Mouse (Mus musculus) neural tube, embryonic 13.5 days (tissue): ENCODE measurements around the gene Nuak2. TPM values are rescaled to one million over a fixed set of nuclear protein-coding genes. Genes with fewer than 3 reads are reported as not detected.

Experiments used
- ATAC-seq: fragments of 200-750 bp; cut with Nextera tagmentation; 2 replicates; pipeline ENCODE4 v1.8.0; 2017; ENCODE audit warnings: low read depth, mild to moderate bottlenecking, moderate TSS enrichment, moderate library complexity
- H3K27ac ChIP-seq: fragments of 300-500 bp; sonication (generic); replicated peaks from 2 replicates; pipeline ENCODE4 v1.5.1; 2015; ENCODE audit warnings: moderate library complexity, mild to moderate bottlenecking, inconsistent platforms
- H3K27me3 ChIP-seq: fragments of 300-500 bp; sonication (generic); 2 replicates; pipeline ENCODE4 v1.6.1; 2015; ENCODE audit warnings: mild to moderate bottlenecking, inconsistent platforms
- H3K36me3 ChIP-seq: fragments of 300-500 bp; sonication (generic); 2 replicates; pipeline ENCODE4 v1.6.1; 2015; ENCODE audit warnings: mild to moderate bottlenecking, inconsistent platforms
- H3K4me1 ChIP-seq: fragments of 300-500 bp; sonication (generic); replicated peaks from 2 replicates; pipeline ENCODE4 v1.6.1; 2015; ENCODE audit warnings: inconsistent platforms
- H3K4me2 ChIP-seq: fragments of 300-500 bp; sonication (generic); 2 replicates; pipeline ENCODE4 v1.6.1; 2015; ENCODE audit warnings: inconsistent platforms, mild to moderate bottlenecking, moderate library complexity
- H3K4me3 ChIP-seq: fragments of 300-500 bp; sonication (generic); 2 replicates; pipeline ENCODE4 v1.5.1; 2015; ENCODE audit warnings: mild to moderate bottlenecking, inconsistent platforms
- H3K9ac ChIP-seq: fragments of 300-500 bp; sonication (generic); 2 replicates; pipeline ENCODE4 v1.6.1; 2015; ENCODE audit warnings: moderate library complexity, mild to moderate bottlenecking, inconsistent platforms
- H3K9me3 ChIP-seq: fragments of 300-500 bp; sonication (generic); 2 replicates; pipeline ENCODE4 v1.6.1; 2016; ENCODE audit warnings: inconsistent platforms
- WGBS: fragments of 180-500 bp; shearing (Covaris S2); methylation state at CpG from one replicate; pipeline ENCODE4 v1.1.7; 2015; 5-methylcytosine and 5-hydroxymethylcytosine counted together
- polyA plus RNA-seq: library from polyadenylated mRNA; unstranded; fragments of >200 nt; fragmentation: Nextera tagmentation; extraction: Ambion mirVana; gene quantifications from 2 replicates; pipeline ENCODE4 v1.2.1, GENCODE M21; 2015

The Nuak2 gene
- polyA plus RNA-seq, 1 experiment from 2014 or later, result 9.0 TPM

DNA sequence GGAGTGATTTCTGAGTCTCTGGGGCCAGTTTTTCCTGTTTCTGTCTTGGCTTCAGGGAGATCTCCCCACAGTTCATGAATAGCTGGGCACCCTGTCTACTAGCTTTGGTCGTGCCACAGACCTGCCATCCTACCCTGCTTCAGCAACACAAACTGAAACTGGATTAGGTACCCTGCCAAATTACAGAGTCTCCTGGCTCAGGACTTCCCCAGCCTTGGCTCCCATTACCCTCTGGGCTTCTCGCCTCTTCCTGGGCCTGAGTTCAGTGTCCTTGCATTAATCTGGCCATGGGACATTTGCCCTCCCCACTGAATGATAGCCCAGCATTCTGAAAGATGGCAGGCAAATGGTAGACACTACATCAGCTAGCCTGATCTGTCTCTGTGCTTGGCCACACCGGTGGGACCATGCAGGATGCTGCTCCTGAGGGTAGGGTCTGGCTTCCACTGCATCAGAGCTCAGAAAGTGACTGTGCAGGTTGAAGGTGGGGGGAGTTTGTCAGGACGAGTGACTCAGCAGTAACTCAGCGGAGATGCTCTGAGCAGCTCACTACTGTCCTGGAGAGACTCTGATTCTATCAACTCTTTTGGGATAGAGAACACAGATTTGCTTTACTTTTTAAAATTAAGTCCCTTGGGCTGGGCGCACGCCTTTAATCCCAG is 49.1 kb downstream of the Nuak2 start:
- H3K4me2 ChIP-seq, result no peak overlapping the region
- H3K9ac ChIP-seq, result 0 out of 2 replicates have a peak overlapping the region, but pooled peaks have one; percentile 9
- H3K36me3 ChIP-seq, result peaks cover 32% of the 10 kb centered on the region
- no peak for ATAC-seq
- H3K4me1 ChIP-seq, result peaks cover 32% of the 10 kb centered on the region
- H3K27ac ChIP-seq, result no peak overlapping the region
- no peaks in the 10 kb centered on the region for H3K27me3 ChIP-seq
- 87% methylated on average over 7 of the region's 7 CpGs for WGBS
- no peaks in the 10 kb centered on the region for H3K9me3 ChIP-seq
- no peak overlapping the region for H3K4me3 ChIP-seq

DNA sequence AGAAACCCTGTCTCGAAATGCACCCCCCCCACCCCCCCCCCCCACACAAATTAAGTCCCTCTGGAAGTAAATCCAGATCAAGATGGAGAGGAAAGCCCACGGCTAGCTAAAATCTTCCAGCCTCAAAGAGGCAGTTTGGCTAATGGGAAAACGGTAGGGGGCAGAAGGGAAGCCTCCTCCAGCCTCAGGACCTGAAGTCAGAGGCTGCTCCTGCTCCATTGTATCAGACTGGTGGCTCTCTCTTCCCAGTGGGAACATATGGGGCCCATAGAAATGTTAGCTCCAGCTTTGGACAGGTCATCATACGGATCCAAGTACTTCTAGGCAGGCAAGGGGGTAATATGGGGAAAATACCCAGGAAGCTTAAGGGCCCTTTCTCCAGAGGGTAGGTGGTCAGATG is 49.7 kb downstream of the Nuak2 start:
- 50% methylated on average over 4 of the region's 4 CpGs for WGBS
- Histone ChIP-seq H3K27me3 (no peaks in the 10 kb centered on the region), H3K4me2 (no peak overlapping the region), H3K9me3 (no peaks in the 10 kb centered on the region), H3K4me3 (no peak overlapping the region), H3K36me3 (peaks cover 26% of the 10 kb centered on the region), H3K9ac (0 out of 2 replicates have a peak overlapping the region, but pooled peaks have one; percentile 54), H3K27ac (no peak overlapping the region), H3K4me1 (peaks cover 37% of the 10 kb centered on the region)
- no peak for ATAC-seq

DNA sequence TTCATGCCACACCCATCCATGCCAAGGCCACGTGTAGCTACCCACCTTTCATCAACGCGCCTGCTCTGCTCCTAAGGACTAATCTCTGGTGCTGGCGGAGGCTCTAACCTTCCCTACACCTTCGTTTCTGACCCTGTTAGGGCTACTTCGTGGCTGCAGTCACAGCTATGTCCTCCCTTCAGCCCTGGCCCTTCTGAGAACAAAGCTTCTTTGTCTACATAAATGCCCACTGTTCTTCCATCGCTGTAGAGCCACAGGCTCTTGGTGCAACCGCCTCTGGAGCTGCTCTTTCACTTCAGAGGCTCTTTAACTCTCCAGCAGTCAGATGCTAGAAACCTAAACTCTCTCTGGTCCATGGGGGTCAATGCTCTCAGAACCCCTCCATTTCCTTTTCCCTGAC is 50.3 kb downstream of the Nuak2 start:
- WGBS, result 49% methylated on average over 8 of the region's 8 CpGs
- H3K4me3 ChIP-seq, result no peak overlapping the region
- no peaks in the 10 kb centered on the region for H3K9me3 ChIP-seq
- H3K27me3 ChIP-seq, result no peaks in the 10 kb centered on the region
- peaks cover 20% of the 10 kb centered on the region for H3K36me3 ChIP-seq
- ATAC-seq, result no peak
- H3K27ac ChIP-seq, result peak overlapping the region; percentile 71
- peaks cover 43% of the 10 kb centered on the region for H3K4me1 ChIP-seq
- no peak overlapping the region for H3K4me2 ChIP-seq
- peak overlapping the region; percentile 54; the same call in 1 of the 2 replicates for H3K9ac ChIP-seq

DNA sequence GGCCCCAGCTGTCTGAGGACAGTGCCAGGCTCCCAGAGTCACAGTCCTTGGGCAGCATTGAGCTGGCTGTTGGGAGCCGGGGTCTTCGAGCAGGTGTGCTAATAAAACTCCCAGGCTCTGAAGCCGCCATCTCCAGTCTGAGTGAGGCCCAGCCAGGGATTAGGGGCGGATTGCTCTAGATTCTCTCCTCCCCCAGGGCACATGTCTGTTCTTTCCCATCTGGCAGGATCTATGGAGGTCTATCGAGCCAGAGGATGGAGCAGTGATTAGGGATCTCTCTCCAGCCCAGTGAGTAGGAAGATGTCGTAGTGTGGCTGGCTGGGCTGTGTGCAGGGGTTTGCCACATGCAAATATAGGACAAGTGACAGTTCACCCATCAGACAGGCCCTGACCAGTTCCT is 51.0 kb downstream of the Nuak2 start:
- Histone ChIP-seq H3K4me3 (no peak overlapping the region), H3K27me3 (no peaks in the 10 kb centered on the region), H3K9me3 (no peaks in the 10 kb centered on the region), H3K9ac (peak overlapping the region; percentile 54), H3K4me1 (peaks cover 50% of the 10 kb centered on the region), H3K4me2 (no peak overlapping the region), H3K27ac (peak overlapping the region; percentile 71), H3K36me3 (peaks cover 14% of the 10 kb centered on the region; the same call in 1 of the 2 replicates)
- peak; percentile 51 for ATAC-seq
- WGBS, result 48% methylated on average over 6 of the region's 6 CpGs

DNA sequence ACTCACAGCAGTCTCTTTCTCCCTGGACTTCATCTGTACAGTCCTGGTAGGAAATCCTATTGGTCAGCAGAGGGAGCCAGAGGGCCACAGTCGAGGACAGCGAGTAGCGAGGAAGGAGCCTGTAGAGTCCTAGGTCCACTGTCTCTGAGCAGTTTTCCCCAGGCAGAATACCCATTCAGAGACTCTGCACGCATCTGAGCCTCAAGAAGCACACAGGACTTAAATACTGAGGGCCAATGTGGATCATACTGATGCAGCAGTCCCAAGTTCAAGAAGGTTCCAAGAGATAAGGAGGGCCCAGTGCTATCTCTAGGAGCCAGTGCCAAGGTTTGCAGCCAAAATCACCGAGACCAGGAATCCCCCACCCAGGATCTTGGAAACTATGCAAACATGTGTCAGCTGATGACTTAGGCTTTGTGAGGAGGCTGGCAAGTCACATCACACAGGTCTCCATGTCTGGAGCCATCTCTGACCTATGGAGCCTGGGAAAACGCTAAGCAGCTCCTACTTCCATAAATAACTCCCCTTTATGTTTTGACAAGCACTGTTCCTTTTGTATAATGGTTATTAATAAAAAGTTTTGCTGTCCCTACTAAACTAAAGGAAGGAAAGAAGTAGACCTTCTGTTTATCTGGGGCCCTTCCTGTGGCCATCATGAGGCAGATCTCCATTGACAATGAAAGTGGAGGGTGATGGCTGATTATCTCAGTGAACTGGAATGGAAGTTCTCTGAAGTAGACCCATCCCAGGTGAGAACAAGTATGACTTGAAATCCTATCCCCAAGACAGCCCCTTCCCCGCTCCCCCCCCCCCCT is 52.0 kb downstream of the Nuak2 start:
- peak; percentile 82 for ATAC-seq

DNA sequence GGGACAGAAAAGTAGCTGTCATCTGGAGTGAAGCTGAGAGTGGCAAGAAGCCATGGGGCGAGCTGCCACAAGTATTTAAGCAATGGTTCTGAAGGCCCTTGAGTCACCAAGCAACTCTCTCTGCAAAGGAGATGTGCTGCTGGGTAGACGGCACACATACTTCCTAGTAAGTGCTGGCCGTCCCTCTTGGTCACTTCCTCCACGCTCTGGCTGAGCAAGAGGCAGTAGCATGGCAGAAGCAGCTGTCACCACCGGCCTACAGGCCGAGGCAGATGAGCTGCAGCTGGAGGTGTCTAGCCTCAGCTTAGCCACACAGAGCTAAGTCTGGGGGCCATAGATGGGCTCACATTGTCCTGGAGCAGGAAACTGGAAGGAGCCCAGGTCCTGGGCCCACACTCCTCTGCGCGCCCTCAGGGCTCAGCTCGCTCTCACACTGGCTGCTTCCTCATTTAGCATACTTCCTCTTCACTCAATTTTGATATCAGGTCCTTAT is 54.8 kb downstream of the Nuak2 start:
- H3K4me1 ChIP-seq, result peaks cover 80% of the 10 kb centered on the region
- ATAC-seq, result no peak
- no peaks in the 10 kb centered on the region for H3K27me3 ChIP-seq
- no peaks in the 10 kb centered on the region for H3K9me3 ChIP-seq
- no peak overlapping the region for H3K9ac ChIP-seq
- H3K4me2 ChIP-seq, result no peak overlapping the region
- H3K36me3 ChIP-seq, result peaks cover 3% of the 10 kb centered on the region; the same call in 1 of the 2 replicates
- peak overlapping the region; percentile 79 for H3K27ac ChIP-seq
- H3K4me3 ChIP-seq, result no peak overlapping the region
- 81% methylated on average over 9 of the region's 9 CpGs for WGBS

More for the DNA sequence above, 52.0 kb downstream of the Nuak2 start:
- H3K9ac ChIP-seq, result no peak overlapping the region
- no peak overlapping the region for H3K27ac ChIP-seq
- 34% methylated on average over 7 of the region's 7 CpGs for WGBS
- H3K4me2 ChIP-seq, result no peak overlapping the region
- peaks cover 60% of the 10 kb centered on the region for H3K4me1 ChIP-seq
- no peaks in the 10 kb centered on the region for H3K9me3 ChIP-seq
- peaks cover 11% of the 10 kb centered on the region; the same call in 1 of the 2 replicates for H3K36me3 ChIP-seq
- no peaks in the 10 kb centered on the region for H3K27me3 ChIP-seq
- H3K4me3 ChIP-seq, result no peak overlapping the region

DNA sequence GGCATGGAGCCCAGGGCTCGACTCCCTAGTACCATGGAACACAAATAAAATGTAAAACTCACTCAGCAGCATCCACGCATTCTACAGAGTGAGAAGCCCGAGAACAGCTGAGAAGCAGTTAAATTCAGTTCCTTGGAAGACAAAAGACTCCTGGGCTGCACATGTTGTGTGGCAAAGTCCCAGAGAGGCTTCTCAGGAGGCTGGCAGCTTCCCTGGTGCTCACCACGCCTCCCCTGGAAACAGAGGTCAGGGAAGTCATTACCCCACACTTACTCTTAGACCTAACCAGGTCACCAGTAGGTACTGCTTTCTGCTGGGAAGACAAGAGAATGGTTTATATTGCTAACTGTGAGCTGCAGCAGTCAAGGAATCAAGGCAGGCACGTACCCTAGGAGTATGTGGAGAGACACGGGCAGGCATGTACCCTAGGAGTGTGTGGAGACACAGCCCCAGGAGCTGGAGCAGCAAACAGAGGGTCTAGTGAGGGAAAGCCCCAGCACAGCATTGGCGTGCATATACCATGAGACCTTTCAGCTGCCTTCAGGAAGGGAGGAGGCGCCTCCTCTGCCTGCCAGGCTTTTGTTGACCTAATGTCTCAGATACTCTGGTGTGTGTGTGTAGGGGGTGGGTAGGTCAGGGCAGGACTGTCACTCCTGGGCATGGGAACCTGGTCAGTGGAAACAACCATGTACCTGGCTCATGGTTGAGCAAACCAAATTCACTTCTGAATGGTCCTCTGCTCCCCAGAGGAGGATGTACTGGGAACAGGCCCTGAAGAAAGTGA is 55.6 kb downstream of the Nuak2 start:
- WGBS, result 52% methylated on average over 8 of the region's 8 CpGs
- no peak overlapping the region for H3K4me3 ChIP-seq
- peaks cover 80% of the 10 kb centered on the region for H3K4me1 ChIP-seq
- no peaks in the 10 kb centered on the region for H3K9me3 ChIP-seq
- H3K36me3 ChIP-seq, result peaks cover 3% of the 10 kb centered on the region; the same call in 1 of the 2 replicates
- H3K27me3 ChIP-seq, result no peaks in the 10 kb centered on the region
- no peak for ATAC-seq
- H3K9ac ChIP-seq, result 0 out of 2 replicates have a peak overlapping the region, but pooled peaks have one; percentile 46
- H3K4me2 ChIP-seq, result no peak overlapping the region
- H3K27ac ChIP-seq, result peak overlapping the region; percentile 79

DNA sequence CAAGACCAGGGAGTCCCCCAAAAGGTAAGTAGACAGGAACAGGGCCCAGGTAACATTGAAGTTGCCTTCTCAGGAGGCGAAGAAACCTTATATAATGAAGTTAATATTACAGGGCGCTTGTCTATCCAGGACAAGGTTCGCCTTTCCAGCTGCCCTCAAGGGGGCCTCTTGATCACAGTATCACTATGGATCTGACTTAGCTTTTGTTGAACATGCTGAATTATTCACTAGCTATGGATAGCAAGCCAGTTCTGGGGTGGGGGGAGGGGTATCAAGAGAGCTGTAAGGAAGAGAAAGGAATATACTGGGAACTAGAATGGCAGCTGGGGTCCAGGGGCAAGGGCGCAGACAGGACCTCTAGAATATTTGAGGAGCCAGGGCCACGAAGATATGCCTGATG is 56.4 kb downstream of the Nuak2 start:
- H3K4me2 ChIP-seq, result no peak overlapping the region
- WGBS, result 67% methylated on average over 5 of the region's 5 CpGs
- H3K36me3 ChIP-seq, result peaks cover 3% of the 10 kb centered on the region; the same call in 1 of the 2 replicates
- no peaks in the 10 kb centered on the region for H3K9me3 ChIP-seq
- ATAC-seq, result no peak
- H3K9ac ChIP-seq, result peak overlapping the region; percentile 46
- no peak overlapping the region for H3K4me3 ChIP-seq
- H3K27me3 ChIP-seq, result no peaks in the 10 kb centered on the region
- peak overlapping the region; percentile 79 for H3K27ac ChIP-seq
- peaks cover 80% of the 10 kb centered on the region for H3K4me1 ChIP-seq

DNA sequence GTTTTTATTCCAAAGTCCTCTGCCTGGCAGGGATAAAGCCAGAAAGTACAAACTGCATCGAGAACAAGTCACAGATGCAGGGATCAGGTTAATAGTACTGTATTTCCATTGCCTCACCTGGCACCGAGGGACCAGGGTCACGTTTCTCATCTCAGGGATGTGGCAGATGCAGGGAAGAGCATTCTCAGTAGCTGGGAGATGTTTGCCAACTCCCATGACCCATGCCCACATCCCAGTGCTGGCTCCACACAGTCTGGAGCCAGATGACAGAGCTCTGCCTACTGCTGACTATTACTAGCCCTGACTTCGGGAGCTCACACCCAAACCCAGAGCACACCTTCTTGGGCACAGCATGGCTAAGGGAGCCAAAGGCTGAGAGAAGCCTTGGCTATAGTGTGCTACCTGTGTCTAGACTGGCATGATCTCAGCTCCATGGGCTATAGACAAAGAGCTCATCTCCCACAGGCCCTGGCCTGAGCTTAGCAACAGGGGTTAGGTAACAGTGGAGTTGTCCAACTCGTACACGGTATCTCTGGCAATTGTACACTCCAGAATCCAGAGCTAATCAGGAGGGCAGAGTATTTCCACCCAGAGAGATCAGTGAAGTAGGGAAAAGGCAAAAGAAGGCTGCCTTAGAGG is 57.1 kb downstream of the Nuak2 start:
- Histone ChIP-seq H3K4me1 (peaks cover 80% of the 10 kb centered on the region), H3K36me3 (peaks cover 10% of the 10 kb centered on the region; the same call in 1 of the 2 replicates), H3K27ac (peak overlapping the region; percentile 79), H3K4me2 (no peak overlapping the region), H3K27me3 (no peaks in the 10 kb centered on the region), H3K9ac (peak overlapping the region; percentile 46), H3K4me3 (no peak overlapping the region), H3K9me3 (no peaks in the 10 kb centered on the region)
- no peak for ATAC-seq
- 86% methylated on average over 6 of the region's 6 CpGs for WGBS

DNA sequence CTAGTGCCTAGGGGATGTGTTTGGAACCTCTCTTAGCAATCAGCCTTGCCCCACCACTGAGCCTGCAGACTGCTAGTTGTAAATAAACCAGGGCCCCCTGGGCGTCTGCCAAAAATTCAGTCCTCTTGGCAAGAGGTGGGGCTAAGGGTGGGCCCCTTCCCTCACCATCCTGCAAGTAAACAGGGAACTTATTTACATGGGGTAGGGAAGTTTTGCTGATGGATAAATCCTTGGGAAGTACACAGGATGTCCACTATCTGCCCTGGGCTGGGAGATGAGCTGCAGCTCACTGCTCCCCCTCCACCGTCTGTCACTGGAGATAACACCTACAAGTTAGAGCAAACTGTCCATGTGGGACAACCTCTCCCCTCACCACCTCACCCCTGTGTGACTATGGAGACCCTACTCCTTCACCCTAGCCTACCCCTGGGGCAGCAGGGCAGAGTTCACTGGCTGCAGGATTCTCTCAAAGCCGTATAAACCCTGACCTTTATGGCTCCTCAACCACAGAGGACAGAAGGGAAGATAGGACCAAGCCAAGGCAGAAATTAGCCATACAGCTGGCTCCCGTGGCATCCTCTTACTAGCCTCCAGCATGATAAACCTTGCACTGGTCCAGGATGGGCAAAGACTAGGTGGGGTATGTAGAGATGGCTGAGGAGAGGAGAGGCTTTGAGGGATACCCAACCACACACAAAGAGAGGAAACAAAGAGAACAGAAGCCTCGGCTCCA is 58.4 kb downstream of the Nuak2 start:
- Histone ChIP-seq H3K4me3 (no peak overlapping the region), H3K36me3 (peaks cover 20% of the 10 kb centered on the region), H3K4me2 (peak overlapping the region; percentile 0; the same call in 1 of the 2 replicates), H3K4me1 (peaks cover 79% of the 10 kb centered on the region), H3K9ac (no peak overlapping the region), H3K27ac (peak overlapping the region; percentile 79), H3K9me3 (no peaks in the 10 kb centered on the region), H3K27me3 (no peaks in the 10 kb centered on the region)
- 28% methylated on average over 5 of the region's 5 CpGs for WGBS
- peak; percentile 45 for ATAC-seq

DNA sequence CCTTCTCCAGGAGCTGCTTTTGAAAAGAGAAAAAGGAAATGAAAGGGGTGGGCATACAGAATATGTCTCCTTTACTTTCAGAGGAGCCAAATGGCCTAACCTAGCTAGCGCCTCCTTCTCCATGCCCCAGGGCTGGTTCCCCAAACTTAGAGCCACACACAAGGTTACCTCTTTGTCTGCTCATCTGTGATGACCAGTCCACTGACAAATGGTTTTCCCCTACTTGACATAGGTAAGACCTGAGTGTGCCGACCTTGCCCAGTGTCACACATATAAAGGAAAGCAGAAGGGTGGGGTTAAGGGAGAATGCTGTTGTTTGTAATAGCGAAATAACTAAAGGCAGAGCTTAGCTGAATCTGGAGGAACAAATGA is 58.9 kb downstream of the Nuak2 start:
- Histone ChIP-seq H3K27me3 (no peaks in the 10 kb centered on the region), H3K4me2 (peak overlapping the region; percentile 0; the same call in 1 of the 2 replicates), H3K4me3 (no peak overlapping the region), H3K9me3 (no peaks in the 10 kb centered on the region), H3K27ac (peak overlapping the region; percentile 79), H3K36me3 (peaks cover 26% of the 10 kb centered on the region), H3K4me1 (peaks cover 79% of the 10 kb centered on the region), H3K9ac (no peak overlapping the region)
- 72% methylated on average over 3 of the region's 3 CpGs for WGBS
- no peak for ATAC-seq
